Mouse (Mus musculus): Measurements from ENCODE around the gene Dhrs3. TPM values are rescaled to one million over a fixed set of nuclear protein-coding genes. Genes with fewer than 3 reads are reported as not detected.

Gene Dhrs3
- total and polyA plus RNA-seq, 2 experiments from 2014 or later, result 39.0 to 45.0 TPM

DNA sequence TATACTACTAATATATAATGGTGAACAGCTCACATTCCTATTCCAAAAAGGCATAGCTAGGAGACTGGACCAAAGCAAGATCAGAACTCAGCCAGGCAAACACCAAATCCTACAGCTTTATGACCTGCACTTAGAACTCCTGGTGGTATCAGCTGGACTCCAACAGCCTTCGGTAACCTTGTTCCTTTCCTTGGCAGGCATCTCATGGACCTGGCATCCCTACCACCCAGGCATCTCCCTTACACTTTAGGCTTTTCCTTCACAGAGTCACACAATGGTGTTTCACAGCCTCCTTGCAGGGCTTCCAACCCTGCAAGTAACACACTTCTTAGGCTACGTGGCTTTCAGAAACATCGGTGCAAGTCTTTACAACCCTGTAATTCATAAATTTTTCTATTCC, 75.7 kb downstream of the Dhrs3 start:
- Histone ChIP-seq H3K9me3 (replicated peaks; ENCODE audit: control insufficient read depth, low read length) (no peaks in the 10 kb centered on the region), H3K9ac (replicated peaks; ENCODE audit: low read depth, low read length) (no peak overlapping the region), H3K36me3 (replicated peaks; ENCODE audit: control insufficient read depth, insufficient read depth, low read length) (no peaks in the 10 kb centered on the region), H3K4me3 (ENCODE audit: low read depth, low read length) (no peak overlapping the region), H3K4me2 (ENCODE audit: low read depth, low read length) (no peak overlapping the region), H3K4me1 (ENCODE audit: control insufficient read depth, insufficient read depth) (peaks cover 5% of the 10 kb centered on the region; the same call in 1 of the 2 replicates), H3K27ac (ENCODE audit: low read depth) (no peak overlapping the region), H3K27me3 (ENCODE audit: control insufficient read depth, insufficient read depth, low read length) (no peaks in the 10 kb centered on the region)
- TF ChIP-seq EP300 (IDR thresholded peaks at IDR 0.05; ENCODE audit: low read depth) (no peak), CTCF (IDR thresholded peaks at IDR 0.05; ENCODE audit: low read depth) (no peak)
- no peak for ATAC-seq (ENCODE audit: insufficient read depth, low read depth)
- WGBS, result 75% methylated on average over 3 of the region's 3 CpGs
- DNase-seq (ENCODE audit: low spot score), result no peak

DNA sequence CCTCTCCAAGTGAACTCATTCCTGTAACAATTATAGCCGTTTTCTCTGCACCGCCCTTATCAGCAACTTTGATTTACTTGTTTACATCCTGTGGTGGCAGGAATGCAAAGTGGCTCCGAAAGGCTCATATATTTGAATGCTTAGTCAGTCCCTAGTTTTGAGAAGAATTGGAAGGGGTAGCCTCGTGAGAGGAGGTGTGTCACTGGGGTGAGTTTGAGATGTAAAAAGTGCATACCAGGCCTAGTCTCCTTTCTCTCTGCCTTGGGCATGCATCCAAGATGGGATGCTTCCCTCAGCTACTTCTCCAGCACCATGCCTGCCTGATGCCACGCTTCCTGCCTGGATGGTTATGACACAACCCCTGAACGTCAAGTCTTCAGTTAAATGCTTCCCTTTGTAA, 76.4 kb downstream of the Dhrs3 start:
- H3K27me3 ChIP-seq (ENCODE audit: control insufficient read depth, insufficient read depth, low read length), result no peaks in the 10 kb centered on the region
- no peak overlapping the region for H3K4me3 ChIP-seq (ENCODE audit: low read depth, low read length)
- H3K4me2 ChIP-seq (ENCODE audit: low read depth, low read length), result no peak overlapping the region
- no peaks in the 10 kb centered on the region for H3K9me3 ChIP-seq (replicated peaks; ENCODE audit: control insufficient read depth, low read length)
- no peak overlapping the region for H3K9ac ChIP-seq (replicated peaks; ENCODE audit: low read depth, low read length)
- TF ChIP-seq CTCF (IDR thresholded peaks at IDR 0.05; ENCODE audit: low read depth), result no peak
- TF ChIP-seq EP300 (IDR thresholded peaks at IDR 0.05; ENCODE audit: low read depth), result no peak
- 0 out of 2 replicates have a peak, but pooled peaks cover 1% of the 10 kb centered on the region for H3K36me3 ChIP-seq (replicated peaks; ENCODE audit: control insufficient read depth, insufficient read depth, low read length)
- 30% methylated on average over 6 of the region's 6 CpGs for WGBS
- peaks cover 5% of the 10 kb centered on the region; the same call in 1 of the 2 replicates for H3K4me1 ChIP-seq (ENCODE audit: control insufficient read depth, insufficient read depth)
- DNase-seq (ENCODE audit: low spot score) (no peak), ATAC-seq (ENCODE audit: insufficient read depth, low read depth) (no peak; the same call in 1 of the 2 replicates)
- H3K27ac ChIP-seq (ENCODE audit: low read depth), result 0 out of 2 replicates have a peak overlapping the region, but pooled peaks have one; percentile 6

DNA sequence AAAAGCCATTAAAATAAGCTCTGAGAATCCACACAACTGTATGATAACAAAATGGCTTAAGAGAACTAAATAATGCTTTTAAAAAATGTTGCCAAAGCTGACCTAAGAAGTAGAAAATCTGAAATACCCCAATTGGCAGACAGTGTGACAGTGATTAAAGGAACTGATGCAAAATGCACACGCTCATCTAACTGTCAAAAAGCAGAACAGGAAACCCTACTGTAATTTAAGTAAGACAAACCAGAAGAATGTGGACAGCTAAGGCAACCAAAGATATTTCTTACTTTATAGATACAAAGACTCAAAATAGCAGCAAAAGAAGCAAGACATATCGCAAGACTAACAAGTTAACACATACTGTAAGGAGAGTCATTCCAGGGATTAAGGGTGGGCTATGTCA, 78.4 kb downstream of the Dhrs3 start:
- Histone ChIP-seq H3K4me1 (ENCODE audit: control insufficient read depth, insufficient read depth) (peaks cover 5% of the 10 kb centered on the region; the same call in 1 of the 2 replicates), H3K27ac (ENCODE audit: low read depth) (no peak overlapping the region), H3K9me3 (replicated peaks; ENCODE audit: control insufficient read depth, low read length) (no peaks in the 10 kb centered on the region), H3K4me2 (ENCODE audit: low read depth, low read length) (no peak overlapping the region), H3K4me3 (ENCODE audit: low read depth, low read length) (no peak overlapping the region), H3K9ac (replicated peaks; ENCODE audit: low read depth, low read length) (no peak overlapping the region), H3K36me3 (replicated peaks; ENCODE audit: control insufficient read depth, insufficient read depth, low read length) (0 out of 2 replicates have a peak, but pooled peaks cover 13% of the 10 kb centered on the region), H3K27me3 (ENCODE audit: control insufficient read depth, insufficient read depth, low read length) (no peaks in the 10 kb centered on the region)
- WGBS, result 83% methylated on average over 2 of the region's 2 CpGs
- TF ChIP-seq EP300 (IDR thresholded peaks at IDR 0.05; ENCODE audit: low read depth) (no peak), CTCF (IDR thresholded peaks at IDR 0.05; ENCODE audit: low read depth) (no peak)
- DNase-seq (ENCODE audit: low spot score) (no peak), ATAC-seq (ENCODE audit: insufficient read depth, low read depth) (no peak)

DNA sequence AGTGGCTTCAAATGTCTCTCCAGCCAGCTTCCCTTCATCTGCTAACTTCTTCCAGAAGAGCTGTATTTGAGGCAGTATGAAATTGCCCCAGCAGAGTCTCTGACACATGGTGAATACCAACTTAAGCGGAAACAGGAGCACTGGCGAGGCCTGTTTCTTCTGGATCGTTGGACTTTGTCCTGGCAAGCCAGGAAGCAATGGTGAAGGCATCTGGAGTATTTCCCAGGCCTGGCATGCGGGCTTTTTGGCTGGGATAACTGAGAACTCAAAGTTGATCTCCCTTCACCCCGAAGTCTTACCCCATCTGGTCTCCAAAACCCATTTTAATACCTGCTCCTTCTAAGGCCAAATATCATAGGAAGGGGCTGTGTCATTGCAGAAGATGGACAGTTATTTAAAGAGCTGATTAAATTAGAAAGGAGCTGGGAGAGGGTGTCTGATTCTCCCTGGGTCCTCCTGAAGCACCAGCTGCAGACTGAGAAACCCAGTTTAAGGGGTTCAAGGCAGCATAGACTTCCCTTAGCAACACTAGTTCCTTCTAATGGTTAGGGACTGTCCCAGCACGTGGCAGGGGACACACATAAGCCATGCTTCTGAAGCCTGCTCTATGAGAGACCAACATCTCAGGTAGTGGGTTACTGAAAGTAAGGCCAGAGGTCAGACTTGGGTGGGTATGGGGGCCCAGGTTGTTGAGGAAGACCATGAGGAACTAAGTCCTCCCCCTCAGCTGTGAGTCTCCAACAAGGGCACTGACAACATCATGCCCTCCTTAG, 80.5 kb downstream of the Dhrs3 start:
- H3K4me2 ChIP-seq (ENCODE audit: low read depth, low read length), result no peak overlapping the region
- H3K4me3 ChIP-seq (ENCODE audit: low read depth, low read length), result no peak overlapping the region
- DNase-seq (ENCODE audit: low spot score) (no peak), ATAC-seq (ENCODE audit: insufficient read depth, low read depth) (no peak)
- H3K4me1 ChIP-seq (ENCODE audit: control insufficient read depth, insufficient read depth), result peaks cover 10% of the 10 kb centered on the region; the same call in 1 of the 2 replicates
- H3K27me3 ChIP-seq (ENCODE audit: control insufficient read depth, insufficient read depth, low read length), result no peaks in the 10 kb centered on the region
- no peak overlapping the region for H3K9ac ChIP-seq (replicated peaks; ENCODE audit: low read depth, low read length)
- H3K27ac ChIP-seq (ENCODE audit: low read depth), result no peak overlapping the region
- H3K9me3 ChIP-seq (replicated peaks; ENCODE audit: control insufficient read depth, low read length), result no peaks in the 10 kb centered on the region
- WGBS, result 69% methylated on average over 6 of the region's 6 CpGs
- TF ChIP-seq EP300 (IDR thresholded peaks at IDR 0.05; ENCODE audit: low read depth) (no peak), CTCF (IDR thresholded peaks at IDR 0.05; ENCODE audit: low read depth) (no peak)
- peaks cover 13% of the 10 kb centered on the region; the same call in 1 of the 2 replicates for H3K36me3 ChIP-seq (replicated peaks; ENCODE audit: control insufficient read depth, insufficient read depth, low read length)

DNA sequence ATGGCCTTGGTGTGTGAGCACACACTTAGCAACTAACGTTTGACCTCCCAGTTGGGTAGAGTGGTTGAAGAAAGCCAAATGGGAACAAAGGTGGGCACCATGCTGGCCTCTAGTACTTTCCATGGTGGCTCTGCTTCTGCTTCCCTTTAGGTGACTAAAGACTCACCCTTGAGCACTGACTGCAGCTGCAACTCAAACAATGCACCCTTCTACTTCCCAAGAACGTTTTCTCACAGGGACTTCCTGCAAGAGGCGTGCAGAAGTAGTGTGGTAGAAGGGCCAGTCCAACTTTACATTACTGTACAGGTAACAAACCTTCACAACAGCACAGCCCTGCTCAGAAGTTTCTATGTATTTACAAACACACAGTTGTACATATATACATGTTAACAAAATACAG, 81.8 kb downstream of the Dhrs3 start:
- Histone ChIP-seq H3K27ac (ENCODE audit: low read depth) (no peak overlapping the region), H3K9ac (replicated peaks; ENCODE audit: low read depth, low read length) (no peak overlapping the region), H3K9me3 (replicated peaks; ENCODE audit: control insufficient read depth, low read length) (no peaks in the 10 kb centered on the region), H3K4me2 (ENCODE audit: low read depth, low read length) (no peak overlapping the region), H3K36me3 (replicated peaks; ENCODE audit: control insufficient read depth, insufficient read depth, low read length) (peaks cover 13% of the 10 kb centered on the region; the same call in 1 of the 2 replicates), H3K27me3 (ENCODE audit: control insufficient read depth, insufficient read depth, low read length) (no peaks in the 10 kb centered on the region), H3K4me1 (ENCODE audit: control insufficient read depth, insufficient read depth) (peaks cover 18% of the 10 kb centered on the region), H3K4me3 (ENCODE audit: low read depth, low read length) (no peak overlapping the region)
- TF ChIP-seq EP300 (IDR thresholded peaks at IDR 0.05; ENCODE audit: low read depth) (no peak), CTCF (IDR thresholded peaks at IDR 0.05; ENCODE audit: low read depth) (no peak)
- ATAC-seq (ENCODE audit: insufficient read depth, low read depth), result no peak
- 72% methylated on average over 3 of the region's 3 CpGs for WGBS
- DNase-seq (ENCODE audit: low spot score), result no peak
